Mouse (Mus musculus): ENCODE measurements around the gene Adcy1.

DNA sequence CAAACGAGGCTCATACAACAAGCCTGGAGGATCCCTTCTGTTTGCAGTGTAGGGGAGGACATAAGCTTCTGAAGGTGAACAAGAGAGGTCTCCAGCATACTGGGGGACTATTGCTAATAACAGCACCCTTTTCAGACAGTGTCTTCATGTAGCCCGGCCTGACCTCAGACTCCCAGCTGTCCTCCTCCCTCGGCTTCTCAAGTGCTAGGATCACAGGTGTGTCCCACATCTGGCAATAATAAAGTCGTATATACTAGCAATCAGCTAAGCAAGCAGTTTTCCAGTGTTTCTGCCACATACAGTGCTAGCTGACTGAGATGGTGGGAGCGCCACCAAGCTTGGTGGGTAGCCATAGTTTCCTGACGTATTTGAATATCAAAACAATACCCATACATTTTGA, 22.5 kb upstream of the Adcy1 start:
- no peak for TF ChIP-seq CTCF (IDR thresholded peaks at IDR 0.05; ENCODE audit: low read depth)
- no peak for TF ChIP-seq EP300 (IDR thresholded peaks at IDR 0.05; ENCODE audit: low read depth)
